Mouse (Mus musculus) thymus, postnatal 14 days (tissue): ENCODE results near the gene Tpm3.

ENCODE experiments used
- DNase-seq: peaks from one replicate; pipeline ENCODE4 v3.0.0; 2021

Gene Tpm3

DNA sequence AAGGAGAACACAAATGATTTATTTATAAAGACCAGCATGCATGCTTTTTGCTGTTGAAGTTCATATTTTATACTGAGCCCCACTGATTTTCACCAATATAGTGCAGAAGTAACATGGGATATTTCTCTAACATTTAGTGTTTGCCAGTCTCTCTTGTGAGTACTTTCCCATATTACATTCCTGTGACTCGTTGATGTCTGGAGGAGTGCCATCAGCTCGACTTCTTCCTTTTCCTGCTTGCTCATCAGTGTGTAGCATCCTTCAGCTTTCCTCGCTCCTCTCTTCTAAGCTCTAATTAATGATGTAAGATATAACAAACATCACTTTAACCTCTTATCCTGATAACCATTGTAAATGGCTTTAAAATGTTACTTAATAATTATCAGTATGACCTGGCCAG lies 73.0 kb downstream of the Tpm3 start:
- DNase-seq = no peak

DNA sequence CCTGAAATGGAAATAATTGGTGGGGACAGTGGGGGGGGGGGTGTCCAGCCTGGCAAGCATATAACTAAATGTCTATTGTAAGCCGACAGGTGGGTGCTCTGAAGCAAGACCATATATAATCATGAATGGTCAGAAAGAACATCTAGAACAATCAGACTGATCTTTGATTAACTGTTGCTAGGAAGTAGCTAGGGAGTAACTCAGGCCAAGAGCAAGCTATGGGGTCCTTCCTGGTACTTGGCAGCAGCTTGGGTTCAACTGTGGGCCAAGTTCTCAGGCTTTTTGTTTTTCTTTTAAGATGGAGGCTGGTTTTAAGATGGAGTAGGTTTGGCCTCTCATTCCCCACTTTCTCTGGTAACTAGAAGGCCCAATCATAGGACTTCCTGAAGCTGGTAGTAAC lies 74.2 kb downstream of the Tpm3 start:
- no peak for DNase-seq
